8 mouse cellular contexts compared by ENCODE assay signal in genomic region chr6:83914720-83915271, GRCm38 (mm10). TPM values are rescaled to one million over a fixed set of nuclear protein-coding genes. Genes with fewer than 3 reads are reported as not detected.
DNase-seq lines count a peak whose midpoint lies in the region; ATAC-seq and TF ChIP-seq lines count a peak whose summit lies in the region.

No protein-coding gene starts in this region.

- TF ChIP-seq CTCF in E14TG2a.4 (conservative IDR thresholded peaks at IDR 0.05; ENCODE audit: low read length) = no peak

- no peaks in the 10 kb centered on the region for H3K27me3 ChIP-seq in heart, embryonic 10.5 days (ENCODE audit: insufficient read depth, poor library complexity, severe bottlenecking)
- H3K27me3 ChIP-seq in E14TG2a.4 (ENCODE audit: insufficient read depth, low read length) = no peaks in the 10 kb centered on the region
- no peaks in the 10 kb centered on the region for H3K27me3 ChIP-seq in embryonic facial prominence, embryonic 12.5 days
- no peaks in the 10 kb centered on the region for H3K27me3 ChIP-seq in midbrain, embryonic 15.5 days (replicated peaks)

- no peaks in the 10 kb centered on the region for H3K36me3 ChIP-seq in heart, embryonic 10.5 days
- H3K36me3 ChIP-seq in E14TG2a.4 (ENCODE audit: insufficient read depth, low read length) = no peaks in the 10 kb centered on the region
- no peaks in the 10 kb centered on the region for H3K36me3 ChIP-seq in embryonic facial prominence, embryonic 12.5 days
- no peaks in the 10 kb centered on the region for H3K36me3 ChIP-seq in midbrain, embryonic 15.5 days (replicated peaks)

- intact Hi-C loops in heart, postnatal 10 days (cut with DNase I) = loop anchor here (1.0 kb wide), 1 partner anchor 35 kb away; no protein-coding TSS in a partner anchor

- no peak for DNase-seq in heart, embryonic 10.5 days (ENCODE audit: low spot score)
- no peak for DNase-seq in heart, postnatal 10 days
- DNase-seq in cerebellum, postnatal 14 days = no peak
- no peak for DNase-seq in urinary bladder, postnatal 36 days (ENCODE audit: low spot score in 2 of 2)

- ATAC-seq in embryonic facial prominence, embryonic 12.5 days (ENCODE audit: insufficient number of reproducible peaks, insufficient read depth, low FRiP score, low TSS enrichment) = peak; percentile 69
- ATAC-seq in inflammation-experienced regulatory T-cells, adult 6 months = peak; percentile 53
- peak; percentile 81 for ATAC-seq in midbrain, embryonic 15.5 days (replicated peaks)

- peak overlapping the region; percentile 99 for H3K27ac ChIP-seq in heart, embryonic 10.5 days
- H3K27ac ChIP-seq in embryonic facial prominence, embryonic 12.5 days = peak overlapping the region; percentile 97
- H3K27ac ChIP-seq in midbrain, embryonic 15.5 days = peak overlapping the region; percentile 97

- peak overlapping the region; percentile 98 for H3K9ac ChIP-seq in embryonic facial prominence, embryonic 12.5 days
- peak overlapping the region; percentile 95 for H3K9ac ChIP-seq in midbrain, embryonic 15.5 days

- under 1% methylated on average over 40 of the region's 40 CpGs for WGBS in heart, embryonic 10.5 days
- whole genome bisulfite sequencing in embryonic facial prominence, embryonic 12.5 days = under 1% methylated on average over 40 of the region's 40 CpGs
- under 1% methylated on average over 36 of the region's 40 CpGs for WGBS in midbrain, embryonic 15.5 days

- peak overlapping the region; percentile 100 for H3K4me3 ChIP-seq in heart, embryonic 10.5 days
- H3K4me3 ChIP-seq in E14TG2a.4 (replicated peaks; ENCODE audit: low read length) = peak overlapping the region; percentile 97
- H3K4me3 ChIP-seq in embryonic facial prominence, embryonic 12.5 days = peak overlapping the region; percentile 97
- H3K4me3 ChIP-seq in midbrain, embryonic 15.5 days = peak overlapping the region; percentile 83

- no peaks in the 10 kb centered on the region for H3K9me3 ChIP-seq in heart, embryonic 10.5 days
- H3K9me3 ChIP-seq in E14TG2a.4 (ENCODE audit: low read length) = no peaks in the 10 kb centered on the region
- no peaks in the 10 kb centered on the region for H3K9me3 ChIP-seq in embryonic facial prominence, embryonic 12.5 days
- no peaks in the 10 kb centered on the region for H3K9me3 ChIP-seq in midbrain, embryonic 15.5 days

- H3K4me2 ChIP-seq in embryonic facial prominence, embryonic 12.5 days (replicated peaks) = peak overlapping the region; percentile 55
- H3K4me2 ChIP-seq in midbrain, embryonic 15.5 days = peak overlapping the region; percentile 57

- H3K4me1 ChIP-seq in heart, embryonic 10.5 days = no peaks in the 10 kb centered on the region
- peaks cover 37% of the 10 kb centered on the region for H3K4me1 ChIP-seq in E14TG2a.4 (replicated peaks; ENCODE audit: low read depth, low read length)
- H3K4me1 ChIP-seq in embryonic facial prominence, embryonic 12.5 days = no peaks in the 10 kb centered on the region
- H3K4me1 ChIP-seq in midbrain, embryonic 15.5 days = peaks cover 6% of the 10 kb centered on the region

RNA-seq across cellular contexts. Expression of gene Zfp638, which starts 47.9 kb away (rescaled TPM):
- polyA plus RNA-seq in heart, embryonic 10.5 days (2016; fragmentation: Nextera tagmentation; extraction: Ambion mirVana) = 44.7 and 51.8 TPM in 2 replicates
- 10 to 100 TPM; 66.0 to 73.7 TPM for total RNA-seq in heart, postnatal 10 days (2021)
- polyA plus RNA-seq in embryonic facial prominence, embryonic 12.5 days (2016; fragmentation: Nextera tagmentation; extraction: Ambion mirVana) = 79.7 and 91.7 TPM in 2 replicates
- 100 to 1,000 TPM in 2 of 3 experiments, 10 to 100 TPM in 1; 90.8 to 175 (median 132) TPM for polyA plus RNA-seq in inflammation-experienced regulatory T-cells, adult 6 months (2017; shearing (Covaris generic))
- polyA plus RNA-seq in midbrain, embryonic 15.5 days (2015; fragmentation: Nextera tagmentation; extraction: Ambion mirVana) = 70.5 and 76.5 TPM in 2 replicates
